Mouse (Mus musculus): ENCODE measurements around the gene Ryr2.

DNA sequence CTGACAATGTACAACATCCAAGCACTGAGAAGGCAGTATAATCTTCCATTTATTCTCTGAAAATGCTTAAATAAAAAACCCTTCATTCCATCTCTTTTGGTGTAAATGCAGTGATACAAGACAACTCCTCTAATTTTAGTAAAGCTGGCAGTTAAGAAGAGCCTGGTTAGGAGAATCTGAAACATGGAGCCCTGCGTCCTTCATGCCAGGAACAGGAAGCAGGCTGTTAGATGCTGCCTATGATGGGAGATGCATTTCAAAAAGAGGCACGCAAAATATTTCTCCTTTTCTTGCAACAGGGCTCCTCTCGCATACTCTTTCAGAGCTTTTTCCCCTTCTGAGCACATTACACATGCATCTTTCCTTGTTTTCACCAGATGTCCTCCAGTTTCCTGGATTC is 215.6 kb downstream of the Ryr2 start:
- TF ChIP-seq POLR2A (IDR thresholded peaks at IDR 0.05; ENCODE audit: low read depth, low read length) (no peak), CTCF (conservative IDR thresholded peaks at IDR 0.05; ENCODE audit: insufficient read depth, insufficient read length, low read depth, low read length) (no peak)

Data from kidney, adult 2 months (tissue).